Mouse (Mus musculus) embryonic facial prominence, embryonic 12.5 days (tissue): ENCODE measurements around the gene Card14. TPM values are rescaled to one million over a fixed set of nuclear protein-coding genes. Genes with fewer than 3 reads are reported as not detected.

Experiments used
- ATAC-seq: fragments of 200-750 bp; cut with Nextera tagmentation; 2 replicates; pipeline ENCODE4 v1.8.0; 2017; ENCODE audit not compliant: insufficient number of reproducible peaks, insufficient read depth, low FRiP score, low TSS enrichment
- H3K27ac ChIP-seq: fragments of 300-500 bp; sonication (generic); 2 replicates; pipeline ENCODE4 v1.5.1; 2016; ENCODE audit warnings: mild to moderate bottlenecking
- H3K27me3 ChIP-seq: fragments of 300-500 bp; sonication (generic); 2 replicates; pipeline ENCODE4 v1.6.1; 2016; ENCODE audit warnings: mild to moderate bottlenecking, moderate library complexity
- H3K36me3 ChIP-seq: fragments of 300-500 bp; sonication (generic); 2 replicates; pipeline ENCODE4 v1.6.1; 2016; ENCODE audit warnings: mild to moderate bottlenecking
- H3K4me1 ChIP-seq: fragments of 300-500 bp; sonication (generic); 2 replicates; pipeline ENCODE4 v1.6.1; 2016
- H3K4me2 ChIP-seq: fragments of 300-500 bp; sonication (generic); replicated peaks from 2 replicates; pipeline ENCODE4 v1.6.1; 2016; ENCODE audit warnings: mild to moderate bottlenecking, moderate library complexity
- H3K4me3 ChIP-seq: fragments of 300-500 bp; sonication (generic); 2 replicates; pipeline ENCODE4 v1.5.1; 2016; ENCODE audit warnings: mild to moderate bottlenecking
- H3K9ac ChIP-seq: fragments of 300-500 bp; sonication (generic); 2 replicates; pipeline ENCODE4 v1.6.1; 2016; ENCODE audit warnings: mild to moderate bottlenecking, moderate library complexity
- H3K9me3 ChIP-seq: fragments of 300-500 bp; sonication (generic); 2 replicates; pipeline ENCODE4 v1.6.1; 2016; ENCODE audit warnings: mild to moderate bottlenecking, moderate library complexity
- WGBS: fragments of 180-500 bp; shearing (Covaris S2); methylation state at CpG from one replicate; pipeline ENCODE4 v1.1.7; 2016; 5-methylcytosine and 5-hydroxymethylcytosine counted together
- microRNA counts: library from miRNA; unstranded; fragments of <30 nt; microRNA quantifications from one replicate; lab custom pipeline; 2017
- microRNA-seq: library from miRNA; unstranded; fragments of <30 nt; microRNA quantifications from one replicate; pipeline ENCODE4, GENCODE M21; 2017
- polyA plus RNA-seq: library from polyadenylated mRNA; unstranded; fragments of >200 nt; fragmentation: Nextera tagmentation; extraction: Ambion mirVana; gene quantifications from 2 replicates; pipeline ENCODE4 v1.2.1, GENCODE M21; 2016

The Card14 gene
- polyA plus RNA-seq, 1 experiment from 2014 or later, result 0.52 TPM

GRCm38 (mm10) chr11:119391386-119392000 lies 83.9 kb downstream of the Card14 start:
- Histone ChIP-seq H3K4me2 (no peak overlapping the region; the same call in 1 of the 2 replicates), H3K36me3 (no peaks in the 10 kb centered on the region), H3K4me1 (peaks cover 9% of the 10 kb centered on the region; the same call in 1 of the 2 replicates), H3K27ac (no peak overlapping the region), H3K27me3 (peaks cover 85% of the 10 kb centered on the region), H3K9me3 (no peaks in the 10 kb centered on the region), H3K9ac (no peak overlapping the region), H3K4me3 (no peak overlapping the region)
- ATAC-seq, result no peak
- WGBS, result 28% methylated on average over 7 of the region's 7 CpGs

GRCm38 (mm10) chr11:119392001-119392614 lies 84.5 kb downstream of the Card14 start:
- H3K4me2 ChIP-seq, result peak overlapping the region; percentile 66
- ATAC-seq, result no peak
- H3K9me3 ChIP-seq, result no peaks in the 10 kb centered on the region
- H3K27me3 ChIP-seq, result peaks cover 90% of the 10 kb centered on the region
- H3K9ac ChIP-seq, result no peak overlapping the region
- H3K36me3 ChIP-seq, result no peaks in the 10 kb centered on the region
- no peak overlapping the region for H3K27ac ChIP-seq
- 6% methylated on average over 12 of the region's 12 CpGs for whole genome bisulfite sequencing
- peaks cover 9% of the 10 kb centered on the region; the same call in 1 of the 2 replicates for H3K4me1 ChIP-seq
- H3K4me3 ChIP-seq, result no peak overlapping the region

GRCm38 (mm10) chr11:119392800-119393482 lies 85.4 kb downstream of the Card14 start, which contains the start of gene Rnf213:
Rnf213 (plus strand) TSS chr11:119393100.
- Histone ChIP-seq H3K4me1 (peaks cover 9% of the 10 kb centered on the region; the same call in 1 of the 2 replicates), H3K9me3 (no peaks in the 10 kb centered on the region), H3K36me3 (no peaks in the 10 kb centered on the region), H3K4me3 (peak within 1 kb of the TSS; percentile 43), H3K9ac (peak within 1 kb of the TSS; percentile 28), H3K27me3 (peaks cover 86% of the 10 kb centered on the region), H3K27ac (no peak within 1 kb of the TSS), H3K4me2 (peak within 1 kb of the TSS; percentile 66)
- 1% methylated on average over 19 of the region's 19 CpGs for WGBS
- 0 out of 2 replicates have a peak, but pooled peaks have one; percentile 9 for ATAC-seq

GRCm38 (mm10) chr11:119393483-119393804 lies 85.9 kb downstream of the Card14 start:
- WGBS, result 25% methylated on average over 7 of the region's 7 CpGs
- H3K4me2 ChIP-seq, result peak overlapping the region; percentile 66
- H3K9me3 ChIP-seq, result no peaks in the 10 kb centered on the region
- H3K27ac ChIP-seq, result no peak overlapping the region
- peaks cover 9% of the 10 kb centered on the region; the same call in 1 of the 2 replicates for H3K4me1 ChIP-seq
- no peak for ATAC-seq
- H3K27me3 ChIP-seq, result peaks cover 85% of the 10 kb centered on the region
- H3K36me3 ChIP-seq, result no peaks in the 10 kb centered on the region
- peak overlapping the region; percentile 43 for H3K4me3 ChIP-seq
- H3K9ac ChIP-seq, result peak overlapping the region; percentile 28

- no peak overlapping the region for H3K4me3 ChIP-seq
- no peak overlapping the region for H3K9ac ChIP-seq
- H3K4me2 ChIP-seq, result no peak overlapping the region
- H3K36me3 ChIP-seq, result no peaks in the 10 kb centered on the region
- H3K9me3 ChIP-seq, result no peaks in the 10 kb centered on the region
- WGBS, result 48% methylated on average over 6 of the region's 6 CpGs
- peaks cover 9% of the 10 kb centered on the region; the same call in 1 of the 2 replicates for H3K4me1 ChIP-seq
- H3K27me3 ChIP-seq, result peaks cover 78% of the 10 kb centered on the region
- no peak for ATAC-seq
- no peak overlapping the region for H3K27ac ChIP-seq
These were observed 86.6 kb downstream of the Card14 start for GRCm38 (mm10) chr11:119394210-119394609.

MicroRNAs encoded within 50 kb of the gene (microRNA counts, 519-probe panel; counts per million panel counts)
- microRNA mmu-miR-1932 (lab: Ali Mortazavi, UCI), result 460 counts per million, percentile 65 among the panel's probes with 10 or more counts

Small RNAs within 50 kb of the gene (microRNA-seq; reads per million reads assigned to microRNA genes)
- not detected for gene Mir1932

Other genes with a start within 250 kb of the Card14 start
- 11.7 and 12.3 TPM in 2 replicates for gene Cbx4, start 221.5 kb upstream of the Card14 start, polyA plus RNA-seq
- gene Tbc1d16, start 79.3 kb upstream of the Card14 start, polyA plus RNA-seq, result 20.3 and 20.9 TPM in 2 replicates
- 10.5 and 11.6 TPM in 2 replicates for gene Ccdc40, start 79.2 kb upstream of the Card14 start, polyA plus RNA-seq
- gene Gaa, start 39.9 kb upstream of the Card14 start, polyA plus RNA-seq, result 54.1 and 57.6 TPM in 2 replicates
- 343 and 361 TPM in 2 replicates for gene Eif4a3, start 7.7 kb upstream of the Card14 start, polyA plus RNA-seq
- gene Sgsh, start 47.8 kb downstream of the Card14 start, polyA plus RNA-seq, result 5.9 and 6.2 TPM in 2 replicates
- gene Slc26a11, start 47.8 kb downstream of the Card14 start, polyA plus RNA-seq, result 10.0 and 12.3 TPM in 2 replicates
- gene Rnf213, start 85.3 kb downstream of the Card14 start, polyA plus RNA-seq, result 1.6 and 1.7 TPM in 2 replicates
- 19.1 and 22.4 TPM in 2 replicates for gene Endov, start 183.6 kb downstream of the Card14 start, polyA plus RNA-seq
- 2.0 and 2.4 TPM in 2 replicates for gene Nptx1, start 240.0 kb downstream of the Card14 start, polyA plus RNA-seq